Mouse (Mus musculus): ENCODE data around the gene Fgfrl1.

DNA sequence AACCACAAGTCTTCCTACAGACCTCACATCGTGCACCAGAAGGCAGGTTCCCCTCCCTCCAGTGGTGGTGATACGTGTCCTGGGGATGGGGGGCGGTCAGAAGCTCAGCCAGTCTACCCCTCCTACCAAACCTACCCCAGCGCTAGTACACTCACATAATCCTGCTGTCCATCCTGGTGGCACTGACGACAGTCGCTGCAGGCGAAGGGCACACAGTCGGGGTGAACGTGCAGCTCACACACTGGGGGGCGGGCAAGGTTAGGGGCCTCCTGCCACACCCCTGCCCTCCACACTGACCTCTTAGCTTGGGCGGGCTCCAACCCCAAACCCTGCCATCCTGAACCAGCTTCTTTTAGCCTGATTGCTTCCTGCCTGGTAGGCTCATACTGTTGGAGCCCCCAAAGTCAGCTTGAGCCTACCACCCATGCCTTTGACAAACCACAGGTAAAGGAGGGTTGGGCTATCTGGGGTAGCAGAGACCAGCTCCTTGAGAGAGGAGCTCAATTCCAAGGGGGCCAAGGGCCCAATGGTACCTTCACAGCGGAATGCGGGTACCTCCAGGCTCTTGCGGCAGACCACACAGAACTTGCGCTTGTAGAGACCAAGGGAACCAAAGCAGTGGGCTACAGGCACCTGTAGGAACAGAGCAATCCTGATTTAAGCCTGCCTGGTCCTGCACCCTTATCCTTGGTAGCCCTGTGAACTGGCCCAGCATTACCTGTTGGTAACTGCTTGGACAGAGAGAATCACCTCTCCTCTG, 36.1 kb upstream of the Fgfrl1 start:
- TF ChIP-seq GATA1 (IDR thresholded peaks at IDR 0.05; ENCODE audit: borderline replicate concordance, low read length) = no peak
- no peak for TF ChIP-seq FLI1 (IDR thresholded peaks at IDR 0.05; ENCODE audit: low read length)
